Mouse (Mus musculus) hindbrain, embryonic 11.5 days (tissue): ENCODE measurements at regions not wholly inside any gene's neighbourhood (a gene's known extent, or its start where the extent isn't known, plus 50 kb on each side); places are given as distances from the start of the nearest gene placed in this dataset.

Source experiments
- ATAC-seq: fragments of 200-750 bp; cut with Nextera tagmentation; 2 replicates; pipeline ENCODE4 v1.8.0; 2017; ENCODE audit warnings: mild to moderate bottlenecking, moderate TSS enrichment, moderate library complexity; ENCODE audit not compliant: low FRiP score
- DNase-seq: peaks from one replicate; pipeline ENCODE4 v3.0.0-alpha.2; 2015; ENCODE audit warnings: low spot score
- H3K27ac ChIP-seq: fragments of 300-500 bp; sonication (generic); 2 replicates; pipeline ENCODE4 v1.5.1; 2014; ENCODE audit warnings: mild to moderate bottlenecking, low read depth, low read length
- H3K27me3 ChIP-seq: fragments of 300-500 bp; sonication (generic); 2 replicates; pipeline ENCODE4 v1.6.1; 2014; ENCODE audit warnings: mild to moderate bottlenecking, low read length, moderate library complexity, mixed read lengths; ENCODE audit not compliant: control insufficient read depth, insufficient read depth
- H3K36me3 ChIP-seq: fragments of 300-500 bp; sonication (generic); 2 replicates; pipeline ENCODE4 v1.6.1; 2014; ENCODE audit warnings: mild to moderate bottlenecking, low read length, moderate library complexity, mixed read lengths; ENCODE audit not compliant: control insufficient read depth, insufficient read depth
- H3K4me1 ChIP-seq: fragments of 300-500 bp; sonication (generic); replicated peaks from 2 replicates; pipeline ENCODE4 v1.6.1; 2014; ENCODE audit warnings: low read length, mixed read lengths; ENCODE audit not compliant: control insufficient read depth, insufficient read depth
- H3K4me2 ChIP-seq: fragments of 300-500 bp; sonication (generic); replicated peaks from 2 replicates; pipeline ENCODE4 v1.6.1; 2014; ENCODE audit warnings: mild to moderate bottlenecking, low read depth, low read length
- H3K4me3 ChIP-seq: fragments of 300-500 bp; sonication (generic); 2 replicates; pipeline ENCODE4 v1.5.1; 2014; ENCODE audit warnings: low read depth, low read length
- H3K9ac ChIP-seq: fragments of 300-500 bp; sonication (generic); 2 replicates; pipeline ENCODE4 v1.6.1; 2014; ENCODE audit warnings: low read depth, low read length
- H3K9me3 ChIP-seq: fragments of 300-500 bp; sonication (generic); 2 replicates; pipeline ENCODE4 v1.6.1; 2016; ENCODE audit warnings: low read length; ENCODE audit not compliant: control insufficient read depth
- WGBS: fragments of 180-500 bp; shearing (Covaris S2); extraction: QIAGEN DNeasy Blood & Tissue Kit; methylation state at CpG from one replicate; pipeline ENCODE4 v1.1.7; 2014; 5-methylcytosine and 5-hydroxymethylcytosine counted together

GRCm38 (mm10) chr14:99449112-99449511 is 150.6 kb downstream of the Klf5 start:
- Histone ChIP-seq H3K27me3 (no peaks in the 10 kb centered on the region), H3K4me1 (no peaks in the 10 kb centered on the region), H3K4me2 (no peak overlapping the region), H3K36me3 (no peaks in the 10 kb centered on the region), H3K9ac (no peak overlapping the region), H3K4me3 (no peak overlapping the region), H3K9me3 (no peaks in the 10 kb centered on the region), H3K27ac (no peak overlapping the region)
- ATAC-seq = no peak
- DNase-seq = no peak
- 73% methylated on average over 5 of the region's 5 CpGs for WGBS

- ATAC-seq (no peak), DNase-seq (no peak)
- Histone ChIP-seq H3K4me2 (no peak overlapping the region), H3K9ac (no peak overlapping the region), H3K9me3 (no peaks in the 10 kb centered on the region), H3K27ac (no peak overlapping the region), H3K27me3 (no peaks in the 10 kb centered on the region), H3K36me3 (no peaks in the 10 kb centered on the region), H3K4me1 (no peaks in the 10 kb centered on the region), H3K4me3 (no peak overlapping the region)
- WGBS = 92% methylated on average over 5 of the region's 5 CpGs
These were observed 151.4 kb downstream of the Klf5 start for GRCm38 (mm10) chr14:99449870-99450269.

- Histone ChIP-seq H3K4me3 (no peak overlapping the region), H3K27ac (no peak overlapping the region), H3K27me3 (no peaks in the 10 kb centered on the region), H3K9me3 (no peaks in the 10 kb centered on the region), H3K4me2 (no peak overlapping the region), H3K4me1 (no peaks in the 10 kb centered on the region), H3K36me3 (no peaks in the 10 kb centered on the region), H3K9ac (no peak overlapping the region)
- 90% methylated on average over 11 of the region's 11 CpGs for WGBS
- no peak for ATAC-seq
- no peak for DNase-seq
These were observed 152.8 kb downstream of the Klf5 start for GRCm38 (mm10) chr14:99451110-99451795.

GRCm38 (mm10) chr14:99453916-99454315 is 155.4 kb downstream of the Klf5 start:
- WGBS = 92% methylated on average over 12 of the region's 12 CpGs
- no peaks in the 10 kb centered on the region for H3K9me3 ChIP-seq
- DNase-seq (no peak), ATAC-seq (no peak)
- no peak overlapping the region for H3K4me3 ChIP-seq
- H3K9ac ChIP-seq = no peak overlapping the region
- H3K36me3 ChIP-seq = no peaks in the 10 kb centered on the region
- H3K27me3 ChIP-seq = no peaks in the 10 kb centered on the region
- no peak overlapping the region for H3K4me2 ChIP-seq
- H3K4me1 ChIP-seq = no peaks in the 10 kb centered on the region
- H3K27ac ChIP-seq = no peak overlapping the region

GRCm38 (mm10) chr14:99456555-99456954 is 158.1 kb downstream of the Klf5 start:
- DNase-seq = no peak
- H3K4me1 ChIP-seq = no peaks in the 10 kb centered on the region
- no peaks in the 10 kb centered on the region for H3K27me3 ChIP-seq
- no peaks in the 10 kb centered on the region for H3K36me3 ChIP-seq
- no peak overlapping the region for H3K9ac ChIP-seq
- no peak overlapping the region for H3K4me3 ChIP-seq
- H3K9me3 ChIP-seq = no peaks in the 10 kb centered on the region
- WGBS = 90% methylated on average over 10 of the region's 10 CpGs
- no peak overlapping the region for H3K27ac ChIP-seq
- no peak overlapping the region for H3K4me2 ChIP-seq
- ATAC-seq = no peak

- no peak overlapping the region for H3K9ac ChIP-seq
- WGBS = 86% methylated on average over 6 of the region's 6 CpGs
- no peak for DNase-seq
- no peak overlapping the region for H3K4me3 ChIP-seq
- H3K36me3 ChIP-seq = no peaks in the 10 kb centered on the region
- H3K4me2 ChIP-seq = no peak overlapping the region
- no peak overlapping the region for H3K27ac ChIP-seq
- no peaks in the 10 kb centered on the region for H3K4me1 ChIP-seq
- no peaks in the 10 kb centered on the region for H3K27me3 ChIP-seq
- no peak for ATAC-seq
- H3K9me3 ChIP-seq = no peaks in the 10 kb centered on the region
These were observed 159.1 kb downstream of the Klf5 start for GRCm38 (mm10) chr14:99457573-99457972.

GRCm38 (mm10) chr14:99472111-99472510 is 173.6 kb downstream of the Klf5 start:
- H3K4me1 ChIP-seq = no peaks in the 10 kb centered on the region
- ATAC-seq (no peak), DNase-seq (no peak)
- no peak overlapping the region for H3K9ac ChIP-seq
- H3K4me2 ChIP-seq = no peak overlapping the region
- no peak overlapping the region for H3K27ac ChIP-seq
- 87% methylated on average over 2 of the region's 2 CpGs for WGBS
- H3K4me3 ChIP-seq = no peak overlapping the region
- no peaks in the 10 kb centered on the region for H3K27me3 ChIP-seq
- no peaks in the 10 kb centered on the region for H3K9me3 ChIP-seq
- H3K36me3 ChIP-seq = no peaks in the 10 kb centered on the region

DNA sequence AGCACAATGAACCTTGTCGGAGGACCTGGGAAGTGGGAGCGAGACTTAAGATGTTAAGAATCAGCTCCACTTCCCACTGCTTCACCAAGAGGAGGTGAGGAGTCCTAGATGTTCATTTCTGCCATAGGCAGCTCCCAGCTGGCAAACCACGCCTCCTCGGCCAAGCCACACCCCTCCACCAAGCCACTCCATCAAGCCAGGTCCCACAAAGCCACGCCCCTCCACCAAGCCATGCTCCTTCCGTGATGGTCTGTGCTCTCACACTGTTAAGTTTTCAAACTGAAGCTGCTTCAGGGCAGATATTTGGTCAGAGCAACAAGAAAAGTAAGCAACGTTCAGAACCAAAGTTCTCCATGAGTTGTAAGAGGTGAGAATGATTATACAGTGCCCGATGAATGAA is 176.8 kb downstream of the Klf5 start:
- 70% methylated on average over 8 of the region's 8 CpGs for WGBS
- ATAC-seq (0 out of 2 replicates have a peak, but pooled peaks have one; percentile 38), DNase-seq (no peak)
- H3K4me1 ChIP-seq = no peaks in the 10 kb centered on the region
- no peak overlapping the region for H3K9ac ChIP-seq
- no peak overlapping the region for H3K27ac ChIP-seq
- no peaks in the 10 kb centered on the region for H3K36me3 ChIP-seq
- H3K4me2 ChIP-seq = no peak overlapping the region
- H3K4me3 ChIP-seq = no peak overlapping the region
- no peaks in the 10 kb centered on the region for H3K9me3 ChIP-seq
- H3K27me3 ChIP-seq = no peaks in the 10 kb centered on the region

DNA sequence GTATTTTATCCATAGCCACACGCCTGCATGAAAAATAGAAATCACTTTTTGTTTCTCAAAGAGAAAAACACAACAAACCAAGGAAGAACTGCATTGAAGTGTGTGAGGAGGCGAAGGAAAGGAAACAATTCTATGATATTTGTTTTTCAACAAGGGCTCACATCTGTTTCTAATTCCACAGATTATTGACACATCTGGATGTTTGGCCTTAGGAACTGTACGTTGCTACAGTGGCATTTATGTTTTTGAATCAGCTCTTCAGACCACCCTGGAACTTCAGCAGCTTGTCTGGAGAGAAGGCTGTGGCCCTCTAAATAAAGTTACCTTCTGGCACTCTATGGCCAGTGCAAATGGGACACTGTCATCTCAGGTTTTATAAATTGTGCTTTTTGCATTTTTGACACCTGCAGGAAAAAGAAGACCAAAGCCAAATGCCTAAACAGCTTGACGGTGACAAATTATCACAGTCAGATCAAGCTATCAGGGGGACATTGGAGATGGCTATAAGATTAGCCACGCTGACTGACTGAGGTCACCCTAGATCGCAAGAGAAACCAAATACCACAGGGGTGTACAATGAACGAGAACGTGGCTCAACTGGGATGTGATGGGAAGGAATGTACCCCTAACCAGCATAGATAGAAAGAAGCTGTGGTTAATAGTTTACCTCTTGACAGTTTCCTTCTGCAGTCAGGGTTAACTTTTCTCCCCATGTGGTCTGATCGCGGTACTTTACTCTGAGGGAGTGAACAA is 182.0 kb downstream of the Klf5 start:
- DNase-seq = peak; percentile 4
- Histone ChIP-seq H3K4me3 (no peak overlapping the region), H3K9me3 (no peaks in the 10 kb centered on the region), H3K9ac (no peak overlapping the region), H3K36me3 (no peaks in the 10 kb centered on the region), H3K4me2 (no peak overlapping the region), H3K4me1 (no peaks in the 10 kb centered on the region), H3K27me3 (no peaks in the 10 kb centered on the region), H3K27ac (no peak overlapping the region)
- WGBS = 44% methylated on average over 10 of the region's 10 CpGs
- no peak for ATAC-seq
